Mouse (Mus musculus) intestine, embryonic 15.5 days (tissue): ENCODE measurements around the gene 1500015O10Rik. TPM values are rescaled to one million over a fixed set of nuclear protein-coding genes. Genes with fewer than 3 reads are reported as not detected.
A peak's percentile ranks its signal among the peaks of the same experiment; 100 is the strongest.

ENCODE experiments used
- ATAC-seq: fragments of 200-750 bp; cut with Nextera tagmentation; 2 replicates; pipeline ENCODE4 v1.8.0; 2017; ENCODE audit warnings: moderate TSS enrichment, moderate library complexity
- H3K27ac ChIP-seq: fragments of 300-500 bp; sonication (generic); 2 replicates; pipeline ENCODE4 v1.5.1; 2015; ENCODE audit warnings: mild to moderate bottlenecking, inconsistent platforms
- H3K27me3 ChIP-seq: fragments of 300-500 bp; sonication (generic); replicated peaks from 2 replicates; pipeline ENCODE4 v1.6.1; 2015; ENCODE audit warnings: inconsistent platforms
- H3K36me3 ChIP-seq: fragments of 300-500 bp; sonication (generic); 2 replicates; pipeline ENCODE4 v1.6.1; 2015; ENCODE audit warnings: inconsistent platforms
- H3K4me1 ChIP-seq: fragments of 300-500 bp; sonication (generic); replicated peaks from 2 replicates; pipeline ENCODE4 v1.6.1; 2015; ENCODE audit warnings: inconsistent platforms
- H3K4me2 ChIP-seq: fragments of 300-500 bp; sonication (generic); replicated peaks from 2 replicates; pipeline ENCODE4 v1.6.1; 2015; ENCODE audit warnings: mild to moderate bottlenecking, inconsistent platforms
- H3K4me3 ChIP-seq: fragments of 300-500 bp; sonication (generic); replicated peaks from 2 replicates; pipeline ENCODE4 v1.5.1; 2015; ENCODE audit warnings: inconsistent platforms
- H3K9ac ChIP-seq: fragments of 300-500 bp; sonication (generic); 2 replicates; pipeline ENCODE4 v1.6.1; 2015; ENCODE audit warnings: inconsistent platforms
- H3K9me3 ChIP-seq: fragments of 300-500 bp; sonication (generic); 2 replicates; pipeline ENCODE4 v1.6.1; 2016; ENCODE audit warnings: inconsistent platforms
- WGBS: fragments of 180-500 bp; shearing (Covaris S2); methylation state at CpG from one replicate; pipeline ENCODE4 v1.1.7; 2015; 5-methylcytosine and 5-hydroxymethylcytosine counted together
- polyA plus RNA-seq: library from polyadenylated mRNA; unstranded; fragments of >200 nt; fragmentation: Nextera tagmentation; extraction: Ambion mirVana; gene quantifications from 2 replicates; pipeline ENCODE4 v1.2.1, GENCODE M21; 2015

Gene 1500015O10Rik
- polyA plus RNA-seq, 1 experiment from 2014 or later = 3.5 TPM

DNA sequence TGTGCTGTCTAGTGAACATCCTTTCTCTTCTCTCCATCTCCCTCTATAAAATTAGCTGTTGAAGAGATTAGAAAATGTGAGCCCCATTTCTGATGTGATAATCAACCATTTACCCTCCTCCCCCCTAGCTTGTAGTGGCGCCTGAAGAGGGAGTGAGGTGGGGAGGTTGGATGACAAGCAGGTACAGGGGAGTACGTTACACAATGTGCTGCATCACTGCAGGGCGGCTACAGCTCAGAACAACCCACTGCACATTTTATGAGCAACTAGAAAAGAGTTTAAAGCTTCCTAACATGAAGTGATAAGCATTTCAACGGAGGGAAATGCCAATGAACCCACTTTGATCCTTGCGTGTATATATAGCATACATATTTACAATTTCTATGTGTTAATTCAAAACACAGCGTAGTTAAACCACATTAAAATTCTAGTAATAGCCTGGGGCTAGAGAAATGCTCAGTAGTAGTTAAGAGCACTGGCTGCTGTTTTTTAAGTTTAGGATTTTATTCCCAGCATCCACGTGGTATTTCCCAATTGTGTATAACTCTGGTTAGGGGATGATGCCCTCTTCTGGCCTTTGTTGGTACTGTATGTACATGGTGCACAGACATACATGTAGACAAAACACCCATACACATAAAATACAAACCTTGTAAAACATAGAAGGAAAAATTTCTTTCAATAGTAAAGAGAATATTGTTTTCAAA, 7.6 kb downstream of the 1500015O10Rik start:
- Histone ChIP-seq H3K9ac (no peak overlapping the region), H3K9me3 (no peaks in the 10 kb centered on the region), H3K4me3 (no peak overlapping the region), H3K36me3 (no peaks in the 10 kb centered on the region), H3K4me1 (no peaks in the 10 kb centered on the region), H3K4me2 (no peak overlapping the region), H3K27ac (no peak overlapping the region), H3K27me3 (no peaks in the 10 kb centered on the region)
- ATAC-seq = no peak
- WGBS = 73% methylated on average over 7 of the region's 7 CpGs

GRCm38 (mm10) chr1:43738519-43738894, 8.1 kb downstream of the 1500015O10Rik start:
- no peaks in the 10 kb centered on the region for H3K36me3 ChIP-seq
- H3K4me3 ChIP-seq = no peak overlapping the region
- H3K4me2 ChIP-seq = no peak overlapping the region
- H3K9me3 ChIP-seq = no peaks in the 10 kb centered on the region
- ATAC-seq = no peak
- WGBS = 85% methylated on average over 10 of the region's 10 CpGs
- H3K9ac ChIP-seq = no peak overlapping the region
- H3K27ac ChIP-seq = no peak overlapping the region
- H3K4me1 ChIP-seq = no peaks in the 10 kb centered on the region
- H3K27me3 ChIP-seq = no peaks in the 10 kb centered on the region

DNA sequence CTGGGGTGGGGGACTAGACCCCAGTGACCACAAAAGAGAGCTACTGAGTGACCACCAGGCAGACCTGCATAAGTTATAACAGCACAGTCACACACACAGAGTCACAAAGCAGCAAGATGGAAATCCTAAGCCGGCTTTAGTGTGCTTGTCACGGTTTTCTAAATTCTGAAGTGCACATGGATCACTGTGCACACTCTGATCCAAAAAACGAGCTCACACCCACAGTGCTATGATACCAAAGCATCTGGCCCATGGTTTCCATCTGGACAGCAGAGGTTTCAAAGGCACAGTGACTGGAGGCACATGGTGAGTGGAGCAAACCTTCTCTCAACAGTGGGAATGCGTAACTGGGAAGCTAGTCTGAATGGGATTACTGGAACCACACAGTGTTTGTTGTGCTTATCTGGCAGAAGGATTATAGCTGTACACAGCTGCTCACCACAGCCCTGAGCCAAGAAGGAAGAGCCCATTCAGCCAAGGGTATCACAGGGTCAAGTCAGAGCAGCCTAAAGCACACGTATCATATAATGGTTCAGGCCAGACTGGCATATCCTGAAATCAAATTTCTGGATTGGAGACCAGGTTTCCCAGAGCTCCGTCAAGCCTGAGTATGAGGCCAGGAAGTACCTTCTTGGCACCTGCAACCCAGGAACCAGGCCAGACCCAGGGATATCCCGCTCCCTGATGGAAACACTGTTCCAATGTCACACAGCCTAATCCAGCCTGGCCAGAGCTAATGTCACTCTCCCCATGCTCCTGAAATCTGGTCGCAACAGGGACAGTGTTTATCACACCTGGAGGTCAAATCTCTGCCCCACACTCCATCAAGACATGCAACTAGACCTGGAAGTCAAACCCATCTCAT, 24.3 kb downstream of the 1500015O10Rik start:
- no peak for ATAC-seq

GRCm38 (mm10) chr1:43760085-43760484, 29.7 kb downstream of the 1500015O10Rik start:
- Histone ChIP-seq H3K9ac (no peak overlapping the region), H3K4me3 (no peak overlapping the region), H3K27me3 (no peaks in the 10 kb centered on the region), H3K9me3 (no peaks in the 10 kb centered on the region), H3K36me3 (peaks cover 7% of the 10 kb centered on the region), H3K27ac (no peak overlapping the region), H3K4me2 (no peak overlapping the region), H3K4me1 (no peaks in the 10 kb centered on the region)
- no peak for ATAC-seq

More for the DNA sequence above, 24.3 kb downstream of the 1500015O10Rik start:
- Histone ChIP-seq H3K36me3 (no peaks in the 10 kb centered on the region), H3K4me1 (no peaks in the 10 kb centered on the region), H3K9ac (no peak overlapping the region), H3K9me3 (no peaks in the 10 kb centered on the region), H3K27ac (no peak overlapping the region), H3K4me3 (no peak overlapping the region), H3K27me3 (no peaks in the 10 kb centered on the region), H3K4me2 (no peak overlapping the region)
- 88% methylated on average over 8 of the region's 8 CpGs for WGBS

- 95% methylated on average over 2 of the region's 2 CpGs for WGBS
- H3K4me1 ChIP-seq = no peaks in the 10 kb centered on the region
- peaks cover 7% of the 10 kb centered on the region for H3K36me3 ChIP-seq
- no peak overlapping the region for H3K4me2 ChIP-seq
- H3K9me3 ChIP-seq = no peaks in the 10 kb centered on the region
- no peak overlapping the region for H3K27ac ChIP-seq
- ATAC-seq = no peak
- H3K4me3 ChIP-seq = no peak overlapping the region
- H3K9ac ChIP-seq = no peak overlapping the region
- H3K27me3 ChIP-seq = no peaks in the 10 kb centered on the region
Observed at GRCm38 (mm10) chr1:43764481-43764880, 34.1 kb downstream of the 1500015O10Rik start.

GRCm38 (mm10) chr1:43766328-43766727, 35.9 kb downstream of the 1500015O10Rik start:
- no peak for ATAC-seq
- Histone ChIP-seq H3K9me3 (no peaks in the 10 kb centered on the region), H3K4me1 (no peaks in the 10 kb centered on the region), H3K4me3 (no peak overlapping the region), H3K27ac (no peak overlapping the region), H3K9ac (no peak overlapping the region), H3K36me3 (peaks cover 7% of the 10 kb centered on the region), H3K4me2 (no peak overlapping the region), H3K27me3 (no peaks in the 10 kb centered on the region)
- 91% methylated on average over 2 of the region's 2 CpGs for WGBS

- no peak overlapping the region for H3K4me2 ChIP-seq
- WGBS = 75% methylated on average over 4 of the region's 4 CpGs
- H3K36me3 ChIP-seq = peaks cover 7% of the 10 kb centered on the region; the same call in 1 of the 2 replicates
- ATAC-seq = no peak
- H3K4me3 ChIP-seq = no peak overlapping the region
- H3K27me3 ChIP-seq = no peaks in the 10 kb centered on the region
- H3K9ac ChIP-seq = no peak overlapping the region
- no peaks in the 10 kb centered on the region for H3K9me3 ChIP-seq
- no peaks in the 10 kb centered on the region for H3K4me1 ChIP-seq
- no peak overlapping the region for H3K27ac ChIP-seq
Observed at GRCm38 (mm10) chr1:43768385-43768990, 38.1 kb downstream of the 1500015O10Rik start.

DNA sequence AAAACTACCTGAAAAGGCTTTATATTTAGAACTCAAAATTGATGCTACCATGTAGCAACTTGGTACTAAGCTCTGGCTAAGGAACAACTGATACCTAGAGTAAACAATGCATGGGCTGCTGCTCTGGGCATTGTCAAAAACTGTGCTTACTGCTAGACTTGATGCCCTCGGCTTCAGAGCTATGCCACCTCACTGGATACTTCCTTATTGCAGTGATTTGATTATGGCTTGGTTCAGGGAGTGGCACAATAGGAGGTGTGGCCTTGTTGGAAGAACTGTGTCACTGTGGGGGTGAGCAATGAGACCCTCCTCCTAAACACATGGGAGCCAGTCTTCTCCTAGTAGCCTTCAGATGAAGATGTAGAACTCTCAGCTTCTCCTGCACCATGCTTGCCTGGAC, 38.9 kb downstream of the 1500015O10Rik start:
- no peak overlapping the region for H3K4me3 ChIP-seq
- H3K4me1 ChIP-seq = no peaks in the 10 kb centered on the region
- H3K36me3 ChIP-seq = 0 out of 2 replicates have a peak, but pooled peaks cover 4% of the 10 kb centered on the region
- no peak overlapping the region for H3K27ac ChIP-seq
- ATAC-seq = peak; percentile 43; the same call in 1 of the 2 replicates
- no peak overlapping the region for H3K4me2 ChIP-seq
- no peaks in the 10 kb centered on the region for H3K9me3 ChIP-seq
- H3K9ac ChIP-seq = no peak overlapping the region
- H3K27me3 ChIP-seq = no peaks in the 10 kb centered on the region
- 35% methylated on average over 1 of the region's 1 CpGs for WGBS

DNA sequence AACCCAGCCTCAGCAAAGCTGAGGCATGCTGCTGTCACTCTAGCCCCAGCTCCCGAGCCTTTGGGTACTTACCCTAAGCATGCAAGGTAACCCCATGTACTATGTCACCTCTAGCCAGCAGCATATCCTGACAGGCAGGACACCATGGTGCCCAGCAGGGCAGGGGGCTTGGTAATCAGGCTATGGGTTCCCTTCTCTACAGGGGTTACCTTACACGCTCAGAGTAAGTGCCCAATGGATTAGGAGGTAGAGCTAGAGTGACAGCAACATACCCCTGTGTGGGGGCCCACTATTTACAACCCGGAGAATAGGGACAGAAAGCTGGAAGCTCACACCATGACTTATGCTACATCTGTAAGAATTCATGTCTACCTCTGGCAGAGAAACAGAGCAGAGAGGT, 39.6 kb downstream of the 1500015O10Rik start:
- ATAC-seq = no peak
- Histone ChIP-seq H3K36me3 (no peaks in the 10 kb centered on the region), H3K4me1 (no peaks in the 10 kb centered on the region), H3K9ac (no peak overlapping the region), H3K4me2 (no peak overlapping the region), H3K27ac (no peak overlapping the region), H3K4me3 (no peak overlapping the region), H3K9me3 (no peaks in the 10 kb centered on the region), H3K27me3 (no peaks in the 10 kb centered on the region)
- WGBS = 89% methylated on average over 3 of the region's 3 CpGs

- Histone ChIP-seq H3K4me3 (no peak overlapping the region), H3K4me2 (no peak overlapping the region), H3K27me3 (no peaks in the 10 kb centered on the region), H3K4me1 (no peaks in the 10 kb centered on the region), H3K9me3 (no peaks in the 10 kb centered on the region), H3K27ac (no peak overlapping the region), H3K36me3 (0 out of 2 replicates have a peak, but pooled peaks cover 4% of the 10 kb centered on the region), H3K9ac (no peak overlapping the region)
- 92% methylated on average over 3 of the region's 3 CpGs for WGBS
- ATAC-seq = no peak
Observed at GRCm38 (mm10) chr1:43772694-43773093, 42.3 kb downstream of the 1500015O10Rik start.

GRCm38 (mm10) chr1:43774126-43774525, 43.7 kb downstream of the 1500015O10Rik start:
- H3K36me3 ChIP-seq = peaks cover 5% of the 10 kb centered on the region; the same call in 1 of the 2 replicates
- WGBS = 94% methylated on average over 4 of the region's 4 CpGs
- H3K9ac ChIP-seq = no peak overlapping the region
- no peak overlapping the region for H3K4me2 ChIP-seq
- no peak overlapping the region for H3K27ac ChIP-seq
- no peak for ATAC-seq
- no peaks in the 10 kb centered on the region for H3K9me3 ChIP-seq
- no peaks in the 10 kb centered on the region for H3K27me3 ChIP-seq
- H3K4me1 ChIP-seq = no peaks in the 10 kb centered on the region
- no peak overlapping the region for H3K4me3 ChIP-seq

GRCm38 (mm10) chr1:43776106-43776505, 45.7 kb downstream of the 1500015O10Rik start:
- no peaks in the 10 kb centered on the region for H3K4me1 ChIP-seq
- H3K4me2 ChIP-seq = no peak overlapping the region
- no peak overlapping the region for H3K4me3 ChIP-seq
- H3K9ac ChIP-seq = no peak overlapping the region
- no peaks in the 10 kb centered on the region for H3K27me3 ChIP-seq
- H3K27ac ChIP-seq = no peak overlapping the region
- no peak for ATAC-seq
- no peaks in the 10 kb centered on the region for H3K9me3 ChIP-seq
- H3K36me3 ChIP-seq = peaks cover 9% of the 10 kb centered on the region; the same call in 1 of the 2 replicates
- WGBS = 82% methylated on average over 3 of the region's 3 CpGs
